Mouse (Mus musculus) heart, embryonic 15.5 days (tissue): ENCODE results near the gene Wdr90. TPM values are rescaled to one million over a fixed set of nuclear protein-coding genes. Genes with fewer than 3 reads are reported as not detected.

ENCODE experiments used
- ATAC-seq: fragments of 200-750 bp; cut with Nextera tagmentation; replicated peaks from 2 replicates; pipeline ENCODE4 v1.8.0; 2017; ENCODE audit warnings: low read depth, moderate TSS enrichment; ENCODE audit not compliant: insufficient number of reproducible peaks, insufficient read depth, low FRiP score
- H3K27ac ChIP-seq: fragments of 300-500 bp; sonication (generic); 2 replicates; pipeline ENCODE4 v1.5.1; 2015; ENCODE audit warnings: mild to moderate bottlenecking, inconsistent platforms
- H3K27me3 ChIP-seq: fragments of 300-500 bp; sonication (generic); 2 replicates; pipeline ENCODE4 v1.6.1; 2015; ENCODE audit warnings: inconsistent platforms
- H3K36me3 ChIP-seq: fragments of 300-500 bp; sonication (generic); 2 replicates; pipeline ENCODE4 v1.6.1; 2015; ENCODE audit warnings: mild to moderate bottlenecking, inconsistent platforms
- H3K4me1 ChIP-seq: fragments of 300-500 bp; sonication (generic); replicated peaks from 2 replicates; pipeline ENCODE4 v1.6.1; 2015; ENCODE audit warnings: inconsistent platforms
- H3K4me2 ChIP-seq: fragments of 300-500 bp; sonication (generic); 2 replicates; pipeline ENCODE4 v1.6.1; 2015; ENCODE audit warnings: inconsistent platforms, mild to moderate bottlenecking, moderate library complexity
- H3K4me3 ChIP-seq: fragments of 300-500 bp; sonication (generic); 2 replicates; pipeline ENCODE4 v1.5.1; 2015; ENCODE audit warnings: mild to moderate bottlenecking, inconsistent platforms
- H3K9ac ChIP-seq: fragments of 300-500 bp; sonication (generic); 2 replicates; pipeline ENCODE4 v1.6.1; 2015; ENCODE audit warnings: mild to moderate bottlenecking, inconsistent platforms
- H3K9me3 ChIP-seq: fragments of 300-500 bp; sonication (generic); replicated peaks from 2 replicates; pipeline ENCODE4 v1.6.1; 2016; ENCODE audit warnings: inconsistent platforms
- WGBS: fragments of 180-500 bp; shearing (Covaris S2); methylation state at CpG from one replicate; pipeline ENCODE4 v1.1.7; 2015; ENCODE audit warnings: mixed read lengths; 5-methylcytosine and 5-hydroxymethylcytosine counted together
- polyA plus RNA-seq: library from polyadenylated mRNA; unstranded; fragments of >200 nt; fragmentation: Nextera tagmentation; extraction: Ambion mirVana; gene quantifications from 2 replicates; pipeline ENCODE4 v1.2.1, GENCODE M21; 2015

Wdr90 gene
- polyA plus RNA-seq, 1 experiment from 2014 or later = 12.1 TPM

GRCm38 (mm10) chr17:25834595-25835222 is 26.6 kb downstream of the Wdr90 start:
- Histone ChIP-seq H3K4me3 (peak overlapping the region; percentile 82), H3K4me1 (peaks cover 73% of the 10 kb centered on the region), H3K36me3 (peaks cover 29% of the 10 kb centered on the region), H3K9me3 (no peaks in the 10 kb centered on the region), H3K4me2 (peak overlapping the region; percentile 91), H3K9ac (peak overlapping the region; percentile 86), H3K27ac (peak overlapping the region; percentile 99), H3K27me3 (no peaks in the 10 kb centered on the region)
- ATAC-seq = no peak
- WGBS = 86% methylated on average over 12 of the region's 12 CpGs

DNA sequence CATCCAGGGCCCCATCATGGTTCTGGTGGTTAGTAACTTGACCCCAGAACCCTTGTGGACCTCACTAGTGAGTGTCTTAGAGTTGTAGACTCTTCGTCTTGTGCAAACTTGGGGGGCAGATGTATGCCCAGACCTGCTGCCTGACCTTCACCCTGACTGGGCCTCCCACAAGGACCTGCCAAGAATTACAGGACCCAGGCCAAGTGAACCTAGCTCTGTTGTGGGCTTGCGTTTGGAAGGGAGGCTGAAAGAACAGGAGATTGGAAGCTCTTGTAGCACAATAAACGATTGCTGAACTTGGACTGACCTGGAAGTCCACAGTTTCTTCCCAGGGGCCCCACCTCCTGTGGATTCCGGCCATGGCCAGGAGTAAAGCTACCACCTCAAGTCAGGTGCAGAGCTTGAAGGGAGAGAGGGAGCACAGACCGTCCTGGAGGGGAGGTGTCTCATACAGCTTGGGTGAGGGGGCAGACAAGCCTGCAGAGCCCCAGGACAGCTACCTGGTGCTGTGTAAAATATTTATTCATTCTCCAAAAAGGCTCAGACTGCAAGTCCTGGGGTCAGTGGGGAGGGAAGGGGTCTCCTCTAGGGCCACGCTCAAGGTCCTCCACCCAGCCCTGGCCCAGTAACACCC is 27.2 kb downstream of the Wdr90 start:
- Histone ChIP-seq H3K36me3 (peaks cover 23% of the 10 kb centered on the region), H3K4me3 (peak overlapping the region; percentile 82), H3K4me1 (peaks cover 76% of the 10 kb centered on the region), H3K27me3 (no peaks in the 10 kb centered on the region), H3K9ac (peak overlapping the region; percentile 86), H3K4me2 (peak overlapping the region; percentile 91), H3K9me3 (no peaks in the 10 kb centered on the region), H3K27ac (peak overlapping the region; percentile 99)
- ATAC-seq = no peak
- 15% methylated on average over 6 of the region's 6 CpGs for WGBS

GRCm38 (mm10) chr17:25833291-25833663 is 28.0 kb downstream of the Wdr90 start, which contains the start of gene Stub1:
Stub1 (minus strand) TSS chr17:25833404.
- ATAC-seq = peak; percentile 74
- H3K9me3 ChIP-seq = no peaks in the 10 kb centered on the region
- H3K9ac ChIP-seq = peak within 1 kb of the TSS; percentile 86
- H3K36me3 ChIP-seq = peaks cover 18% of the 10 kb centered on the region
- peak within 1 kb of the TSS; percentile 99 for H3K27ac ChIP-seq
- WGBS = under 1% methylated on average over 24 of the region's 24 CpGs
- no peaks in the 10 kb centered on the region for H3K27me3 ChIP-seq
- peak within 1 kb of the TSS; percentile 82 for H3K4me3 ChIP-seq
- peak within 1 kb of the TSS; percentile 91 for H3K4me2 ChIP-seq
- peaks cover 79% of the 10 kb centered on the region for H3K4me1 ChIP-seq

DNA sequence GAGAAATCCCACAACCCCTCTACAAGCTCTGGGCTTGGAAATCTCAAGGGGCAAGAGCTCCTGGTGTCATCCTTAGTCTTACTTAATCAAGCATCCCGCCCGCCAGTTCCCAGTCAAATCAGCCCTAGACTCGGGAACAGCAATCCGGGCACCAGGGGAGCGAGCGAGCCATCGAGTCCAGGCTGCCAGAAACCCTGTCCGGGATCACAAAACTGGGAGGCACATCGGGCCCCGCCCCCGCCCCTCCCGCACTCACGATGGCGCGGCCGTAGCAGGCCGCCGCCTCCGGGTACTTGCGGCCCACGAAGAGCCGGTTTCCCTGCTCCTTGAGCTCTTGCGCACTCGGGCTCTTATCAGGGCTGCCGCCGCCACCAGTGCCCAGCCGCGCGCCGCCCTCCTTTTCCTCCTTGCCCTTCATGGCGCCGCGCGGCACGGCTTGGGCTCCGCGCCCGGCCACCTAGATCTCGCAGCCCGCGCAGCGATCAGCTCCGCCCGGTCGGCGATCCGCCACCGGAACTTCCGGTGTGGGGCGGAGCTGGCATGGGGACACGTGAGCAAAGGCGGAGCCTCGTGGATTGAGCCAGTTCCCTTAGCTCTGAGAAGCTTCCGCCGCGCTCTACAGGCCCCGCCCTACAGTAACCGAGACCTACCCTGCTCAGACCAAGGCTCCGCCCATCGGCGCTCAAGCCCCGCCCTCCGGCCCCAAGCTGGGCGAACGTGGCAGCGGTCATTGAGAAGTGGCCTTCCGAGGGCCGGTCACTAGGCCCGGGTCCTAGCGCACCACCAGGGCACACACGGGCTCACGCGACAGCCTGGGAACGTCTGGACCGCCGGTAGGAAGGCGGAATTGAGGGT is 28.6 kb downstream of the Wdr90 start:
- peaks cover 20% of the 10 kb centered on the region for H3K36me3 ChIP-seq
- H3K4me1 ChIP-seq = peaks cover 76% of the 10 kb centered on the region
- no peaks in the 10 kb centered on the region for H3K9me3 ChIP-seq
- under 1% methylated on average over 72 of the region's 77 CpGs for WGBS
- peak overlapping the region; percentile 82 for H3K4me3 ChIP-seq
- peak overlapping the region; percentile 91 for H3K4me2 ChIP-seq
- H3K27me3 ChIP-seq = no peaks in the 10 kb centered on the region
- H3K9ac ChIP-seq = peak overlapping the region; percentile 86
- peak overlapping the region; percentile 99 for H3K27ac ChIP-seq
- ATAC-seq = peak; percentile 92

DNA sequence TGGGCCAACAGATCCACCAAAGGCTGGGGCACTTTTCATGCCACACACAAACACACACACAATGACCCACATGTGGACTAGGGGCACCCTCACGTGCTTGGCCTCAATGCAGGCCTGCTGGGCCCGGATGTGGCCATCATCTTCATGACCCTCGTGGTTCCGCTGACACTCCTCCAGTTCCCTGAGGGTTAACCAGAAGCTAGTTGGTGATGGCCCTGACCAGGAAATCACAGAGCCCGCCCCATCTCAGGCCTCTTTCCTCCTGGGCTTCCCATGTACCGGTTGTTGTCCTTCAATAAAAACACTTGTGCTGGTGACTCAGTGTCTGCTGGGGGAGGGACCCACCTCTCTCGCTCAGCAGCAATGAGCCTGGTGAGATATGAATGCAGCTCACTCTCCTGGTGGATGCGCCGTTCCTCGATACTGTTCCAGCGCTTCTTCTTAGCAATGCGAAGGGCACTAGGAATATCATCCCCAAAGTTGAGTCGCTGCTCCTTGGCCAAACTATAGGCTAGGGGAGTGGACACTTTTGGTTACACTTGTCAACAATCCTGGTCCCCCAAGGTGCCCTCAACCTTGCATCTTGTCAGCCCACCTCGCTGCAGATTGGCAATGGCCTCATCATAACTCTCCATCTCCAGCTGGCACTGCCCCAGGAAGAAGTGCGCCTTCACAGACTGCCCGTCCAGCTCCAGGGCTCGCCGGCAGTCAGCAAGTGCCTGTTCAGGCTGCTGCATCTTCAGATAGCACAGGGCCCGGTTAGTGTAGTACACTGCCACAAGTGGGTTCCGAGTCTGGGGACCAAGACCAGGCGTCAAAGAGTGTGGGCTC is 29.6 kb downstream of the Wdr90 start:
- H3K36me3 ChIP-seq = peaks cover 24% of the 10 kb centered on the region
- peak overlapping the region; percentile 99 for H3K27ac ChIP-seq
- H3K9ac ChIP-seq = peak overlapping the region; percentile 83
- H3K4me3 ChIP-seq = peak overlapping the region; percentile 82
- peaks cover 66% of the 10 kb centered on the region for H3K4me1 ChIP-seq
- H3K27me3 ChIP-seq = no peaks in the 10 kb centered on the region
- peak overlapping the region; percentile 91 for H3K4me2 ChIP-seq
- no peaks in the 10 kb centered on the region for H3K9me3 ChIP-seq
- no peak for ATAC-seq
- WGBS = 44% methylated on average over 21 of the region's 21 CpGs

DNA sequence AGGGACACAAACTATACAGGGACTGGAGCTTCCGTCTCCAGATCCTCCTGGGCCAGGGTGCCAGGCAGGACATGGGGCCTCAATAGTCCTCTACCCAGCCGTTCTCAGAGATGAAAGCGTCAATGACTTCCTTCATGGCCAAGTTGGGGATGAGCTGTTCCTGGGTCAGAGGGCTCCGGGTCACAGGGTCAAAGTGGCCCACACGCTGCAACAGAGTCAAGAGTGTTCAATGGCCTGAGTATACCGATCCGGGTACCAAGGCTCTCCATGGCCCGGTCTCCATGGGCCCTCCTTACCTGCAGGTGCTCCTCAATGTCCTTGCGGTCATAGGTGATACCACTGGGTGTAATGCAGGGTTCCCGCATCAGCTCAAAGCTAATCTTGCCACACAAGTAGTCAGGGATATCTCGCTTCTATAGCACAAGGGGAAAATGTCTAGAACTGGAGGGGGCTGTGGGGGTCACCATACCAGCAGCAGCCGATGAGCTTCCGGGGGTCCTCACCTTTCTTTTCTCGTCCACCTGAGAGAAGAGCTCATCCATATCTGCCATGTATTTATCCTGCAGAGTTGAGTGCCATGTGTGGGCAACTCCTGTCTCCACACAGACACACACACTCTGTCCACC is 30.4 kb downstream of the Wdr90 start:
- H3K27ac ChIP-seq = no peak overlapping the region

DNA sequence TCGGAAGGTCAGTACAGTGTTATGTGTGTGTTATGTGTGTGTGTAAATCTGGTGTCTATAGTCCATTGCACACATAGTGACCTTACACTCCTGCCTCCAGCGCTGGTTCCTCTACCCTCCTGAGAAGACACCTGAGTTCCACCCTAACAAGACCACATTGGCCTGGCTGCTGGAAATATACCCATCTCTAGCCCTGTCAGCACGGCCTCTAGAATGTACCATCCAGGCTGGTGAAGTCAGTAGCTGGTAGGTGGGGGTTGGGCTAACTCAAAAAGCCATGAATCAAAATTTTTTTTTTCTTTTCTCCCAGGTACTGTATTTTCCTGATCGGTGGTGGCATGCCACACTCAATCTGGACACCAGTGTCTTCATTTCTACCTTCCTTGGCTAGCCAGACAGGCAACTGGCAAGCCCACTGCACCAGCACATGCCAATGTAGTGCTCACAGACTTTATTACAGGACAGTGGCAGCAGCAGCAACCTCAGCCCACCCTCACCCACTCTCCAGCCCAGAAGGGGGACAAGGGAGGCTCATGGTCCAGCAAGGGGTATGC is 31.0 kb downstream of the Wdr90 start:
- Histone ChIP-seq H3K9ac (no peak overlapping the region), H3K27ac (no peak overlapping the region), H3K4me3 (peak overlapping the region; percentile 72)

More for the DNA sequence above, 30.4 kb downstream of the Wdr90 start:
- no peak overlapping the region for H3K9ac ChIP-seq
- H3K9me3 ChIP-seq = no peaks in the 10 kb centered on the region
- 84% methylated on average over 14 of the region's 14 CpGs for WGBS
- ATAC-seq = no peak
- H3K4me3 ChIP-seq = peak overlapping the region; percentile 82
- peaks cover 59% of the 10 kb centered on the region for H3K4me1 ChIP-seq
- H3K36me3 ChIP-seq = peaks cover 24% of the 10 kb centered on the region
- H3K4me2 ChIP-seq = peak overlapping the region; percentile 91
- H3K27me3 ChIP-seq = no peaks in the 10 kb centered on the region

GRCm38 (mm10) chr17:25829558-25830017 is 31.7 kb downstream of the Wdr90 start:
- Histone ChIP-seq H3K27ac (peak overlapping the region; percentile 90), H3K27me3 (no peaks in the 10 kb centered on the region), H3K36me3 (peaks cover 18% of the 10 kb centered on the region), H3K9ac (peak overlapping the region; percentile 82), H3K9me3 (no peaks in the 10 kb centered on the region), H3K4me3 (peak overlapping the region; percentile 72), H3K4me1 (peaks cover 55% of the 10 kb centered on the region), H3K4me2 (peak overlapping the region; percentile 84)
- ATAC-seq = no peak
- 39% methylated on average over 8 of the region's 8 CpGs for WGBS

More for the DNA sequence above, 31.0 kb downstream of the Wdr90 start:
- H3K4me1 ChIP-seq = peaks cover 55% of the 10 kb centered on the region
- no peaks in the 10 kb centered on the region for H3K9me3 ChIP-seq
- peak overlapping the region; percentile 84; the same call in 1 of the 2 replicates for H3K4me2 ChIP-seq
- no peaks in the 10 kb centered on the region for H3K27me3 ChIP-seq
- no peak for ATAC-seq
- peaks cover 22% of the 10 kb centered on the region for H3K36me3 ChIP-seq
- WGBS = 79% methylated on average over 4 of the region's 4 CpGs

DNA sequence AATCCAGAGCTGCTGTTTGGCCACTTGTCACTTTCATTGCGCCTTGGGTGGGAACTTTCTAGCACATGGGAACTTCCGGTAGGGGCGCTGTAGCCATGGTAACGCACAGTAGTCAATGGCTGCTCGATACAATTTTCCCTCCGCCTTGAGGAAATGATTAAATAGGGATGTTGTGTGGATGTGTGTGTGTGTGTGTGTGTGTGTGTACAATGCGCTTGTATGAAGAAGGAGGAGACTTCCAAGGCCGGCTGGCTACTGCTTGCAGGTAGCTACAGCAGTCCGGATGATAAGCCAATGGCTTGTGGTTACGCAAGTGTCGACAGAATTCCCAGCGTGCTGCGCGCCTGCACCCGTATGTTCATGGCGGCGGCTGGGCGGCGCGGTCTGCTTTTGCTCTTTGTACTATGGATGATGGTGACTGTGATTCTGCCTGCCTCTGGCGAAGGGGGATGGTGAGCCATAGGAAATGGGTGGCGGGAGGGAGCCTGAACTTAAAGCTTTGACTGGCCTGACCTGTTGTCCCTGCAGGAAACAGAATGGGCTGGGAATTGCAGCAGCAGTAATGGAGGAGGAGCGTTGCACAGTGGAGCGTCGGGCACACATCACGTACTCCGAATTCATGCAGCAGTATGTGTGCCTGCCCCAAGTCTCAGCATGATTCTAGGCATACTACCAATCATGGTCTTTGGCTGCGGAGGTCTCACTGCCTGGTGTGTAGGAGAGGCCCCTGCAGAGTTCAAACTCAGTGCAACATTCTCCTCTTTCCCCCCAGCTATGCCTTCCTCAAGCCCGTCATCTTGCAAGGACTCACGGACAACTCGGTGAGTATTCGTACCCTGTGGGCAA is 32.4 kb downstream of the Wdr90 start, which contains the start of gene Jmjd8:
Jmjd8 (plus strand) TSS at position 156 of the 846 bp plus-strand sequence.
- Histone ChIP-seq H3K36me3 (peaks cover 18% of the 10 kb centered on the region), H3K4me2 (peak within 1 kb of the TSS; percentile 84), H3K9ac (peak within 1 kb of the TSS; percentile 82), H3K4me1 (peaks cover 55% of the 10 kb centered on the region), H3K9me3 (no peaks in the 10 kb centered on the region), H3K27ac (peak within 1 kb of the TSS; percentile 90), H3K27me3 (no peaks in the 10 kb centered on the region), H3K4me3 (peak within 1 kb of the TSS; percentile 72)
- no peak for ATAC-seq
- under 1% methylated on average over 32 of the region's 32 CpGs for WGBS
